Mouse (Mus musculus) layer of hippocampus, postnatal 14 days (tissue): ENCODE measurements around the gene Supt3. TPM values are rescaled to one million over a fixed set of nuclear protein-coding genes. Genes with fewer than 3 reads are reported as not detected.

Experiments
- DNase-seq, 2 experiments: peaks; one replicate each; pipeline ENCODE4 v3.0.0; 2021 to 2022; ENCODE audit warnings: low spot score in 2 of 2, mixed read lengths in 1 of 2
- total RNA-seq, 2 experiments: library from RNA; stranded (reverse); gene quantifications; 2 replicates each; pipeline ENCODE4 v1.2.3; 2021

Gene Supt3
- total RNA-seq, 2 experiments from 2014 or later: 13.1 to 13.7 TPM

DNA sequence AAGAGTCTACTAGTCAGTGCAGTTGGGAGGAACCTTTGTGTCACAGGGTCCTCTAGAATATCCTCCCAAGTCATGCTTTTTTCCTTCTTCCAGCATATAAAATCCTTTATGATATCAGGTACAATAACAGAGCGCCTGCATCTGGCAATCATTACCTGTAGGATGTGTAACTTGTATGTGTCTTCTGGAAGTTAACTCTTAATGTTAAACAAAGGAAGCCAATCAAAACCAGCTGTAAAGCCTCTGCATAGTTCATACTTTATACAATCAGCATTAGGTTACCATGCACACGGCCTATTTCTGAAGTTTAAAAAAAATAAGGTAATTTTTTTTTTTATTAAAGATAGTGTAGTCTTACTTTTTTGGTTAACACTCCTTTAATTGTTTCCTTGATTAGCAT, 179.7 kb downstream of the Supt3 start:
- DNase-seq: no peak

- peak in 1 of 2 experiments; percentile 26 for DNase-seq
Measured at GRCm38 (mm10) chr17:44963051-44963798, 186.3 kb downstream of the Supt3 start.

- DNase-seq: no peak
Measured at GRCm38 (mm10) chr17:44967186-44967585, 190.2 kb downstream of the Supt3 start.

GRCm38 (mm10) chr17:44970255-44970654, 193.3 kb downstream of the Supt3 start:
- no peak for DNase-seq

GRCm38 (mm10) chr17:44973489-44973888, 196.5 kb downstream of the Supt3 start:
- no peak for DNase-seq

DNA sequence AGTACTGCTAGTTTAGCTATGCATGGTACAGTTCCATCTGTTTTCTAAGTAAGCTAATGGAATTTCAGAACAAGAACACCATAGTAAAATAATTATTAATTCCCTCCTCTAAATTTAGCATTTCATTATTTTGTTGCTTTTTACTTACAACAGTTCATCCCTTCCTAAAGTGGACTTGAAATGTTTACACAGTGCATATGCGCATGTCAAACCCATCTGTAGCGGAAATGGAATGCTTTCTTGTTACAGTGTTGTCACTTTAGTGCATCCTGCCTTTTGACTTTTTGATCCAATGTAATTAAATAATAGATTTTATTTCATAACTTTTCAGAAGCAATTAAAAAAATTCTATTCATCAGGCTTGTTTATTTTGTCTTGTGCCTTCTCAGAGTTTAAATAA, 200.7 kb downstream of the Supt3 start:
- DNase-seq: no peak

DNA sequence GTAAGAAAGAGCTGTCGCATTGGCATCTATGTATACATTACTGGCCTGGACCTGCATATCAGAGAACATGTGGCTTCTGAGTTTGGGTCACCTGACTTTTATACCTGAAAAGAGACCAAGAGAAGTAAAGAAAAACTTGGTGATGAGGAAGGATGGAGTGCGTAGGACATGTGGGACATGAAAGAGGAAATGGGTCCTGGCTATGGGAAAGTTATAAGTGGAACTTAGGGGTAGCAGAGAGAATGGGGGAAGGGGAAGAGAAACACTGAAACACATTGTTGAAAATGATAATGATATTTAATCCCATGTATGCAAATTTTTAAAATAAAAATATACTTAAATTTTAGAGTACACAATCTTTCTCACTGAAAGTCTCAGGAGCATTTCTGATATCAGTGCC, 211.0 kb downstream of the Supt3 start:
- no peak for DNase-seq

GRCm38 (mm10) chr17:45003311-45003710, 226.4 kb downstream of the Supt3 start:
- DNase-seq: no peak

DNA sequence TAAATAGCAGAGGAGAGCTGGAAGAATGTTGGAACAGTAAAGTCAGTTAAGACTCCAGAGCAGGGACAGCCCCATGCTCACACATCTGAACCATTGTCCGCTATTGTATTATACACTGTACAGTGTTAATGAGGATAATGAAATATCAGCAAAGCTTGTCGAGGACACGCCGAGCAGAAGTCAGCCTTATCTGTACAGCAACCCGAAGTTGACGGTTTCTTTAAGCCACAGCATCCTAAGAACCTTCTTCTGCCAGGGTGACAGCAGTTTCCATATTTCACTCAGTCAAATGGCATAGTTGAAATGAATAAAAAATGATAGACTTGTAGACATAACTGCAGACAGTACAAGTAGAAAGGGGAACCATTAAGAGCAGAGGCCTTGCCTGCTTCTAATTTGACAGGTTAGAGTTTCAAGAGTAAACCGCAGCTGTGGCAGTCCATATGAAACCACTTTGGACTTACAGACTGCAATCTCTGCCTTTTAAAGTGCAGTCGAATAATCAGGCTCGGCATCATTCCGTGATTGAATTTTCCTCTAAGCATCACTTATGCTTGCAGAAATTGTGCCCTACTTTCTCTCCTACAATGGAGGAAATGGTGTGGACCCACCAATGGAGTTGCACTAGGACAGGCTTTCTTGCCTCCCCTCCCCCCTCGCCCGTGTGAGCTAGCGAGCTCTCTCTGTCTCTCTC, 227.7 kb downstream of the Supt3 start:
- DNase-seq: no peak

DNA sequence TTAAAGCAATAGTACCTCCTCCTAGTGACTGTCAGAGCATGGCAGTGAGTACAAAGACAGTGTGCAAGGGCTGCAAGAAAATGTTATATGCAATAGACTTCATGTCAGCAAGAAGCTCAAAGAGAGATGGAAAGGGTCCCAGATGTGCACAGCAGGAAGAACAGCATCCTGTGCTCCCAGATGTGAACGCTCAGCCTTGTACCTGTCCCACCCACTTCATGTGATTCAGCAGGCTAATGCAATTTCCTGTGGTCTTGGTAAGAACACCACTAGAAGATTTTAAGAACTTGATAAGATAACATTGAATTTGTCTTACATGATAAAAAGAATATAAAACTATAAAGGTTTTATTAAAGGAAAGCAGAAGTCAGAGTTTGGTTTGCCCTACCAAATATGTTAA, 230.5 kb downstream of the Supt3 start:
- DNase-seq: no peak

DNA sequence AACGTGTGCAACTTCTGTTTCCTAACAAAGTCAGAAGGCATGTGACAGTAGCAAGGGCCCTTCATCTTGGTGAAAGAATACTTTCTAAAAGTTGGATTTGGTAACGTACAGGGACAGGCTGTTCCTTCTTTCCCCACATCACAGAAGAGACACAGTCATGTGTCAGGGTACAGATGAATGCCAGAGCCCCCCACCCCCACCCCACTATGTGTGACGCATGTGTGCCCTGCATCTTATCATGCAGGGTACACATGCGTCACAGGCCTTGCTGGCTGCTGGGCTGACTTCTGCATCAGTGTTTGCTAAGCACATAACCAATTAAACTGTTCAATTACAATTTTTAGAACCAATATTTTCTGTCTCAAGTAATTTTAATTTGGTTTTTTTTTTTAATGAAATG, 231.7 kb downstream of the Supt3 start:
- no peak for DNase-seq

DNA sequence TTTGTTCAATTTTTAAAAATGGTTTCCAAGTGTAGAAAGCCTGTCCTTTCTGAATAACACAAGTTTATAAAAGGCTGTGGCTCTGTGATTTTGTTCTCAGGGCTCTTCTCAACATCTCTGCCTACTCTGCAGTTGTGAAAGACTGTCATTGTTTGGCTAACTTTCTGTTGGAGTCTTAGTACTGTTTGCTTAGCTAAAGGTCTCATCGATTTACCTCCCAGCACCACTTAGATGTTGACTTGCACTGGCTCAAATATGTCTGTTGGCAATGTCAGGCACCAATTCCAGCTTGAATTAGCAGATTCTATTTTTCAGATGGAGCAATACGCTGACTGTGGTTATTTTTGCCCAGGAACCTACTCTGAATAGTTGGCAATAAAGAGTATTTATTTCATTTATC, 233.5 kb downstream of the Supt3 start:
- DNase-seq: peak in 1 of 2 experiments; percentile 22

- no peak for DNase-seq
Measured at GRCm38 (mm10) chr17:45016746-45017145, 239.8 kb downstream of the Supt3 start.

DNA sequence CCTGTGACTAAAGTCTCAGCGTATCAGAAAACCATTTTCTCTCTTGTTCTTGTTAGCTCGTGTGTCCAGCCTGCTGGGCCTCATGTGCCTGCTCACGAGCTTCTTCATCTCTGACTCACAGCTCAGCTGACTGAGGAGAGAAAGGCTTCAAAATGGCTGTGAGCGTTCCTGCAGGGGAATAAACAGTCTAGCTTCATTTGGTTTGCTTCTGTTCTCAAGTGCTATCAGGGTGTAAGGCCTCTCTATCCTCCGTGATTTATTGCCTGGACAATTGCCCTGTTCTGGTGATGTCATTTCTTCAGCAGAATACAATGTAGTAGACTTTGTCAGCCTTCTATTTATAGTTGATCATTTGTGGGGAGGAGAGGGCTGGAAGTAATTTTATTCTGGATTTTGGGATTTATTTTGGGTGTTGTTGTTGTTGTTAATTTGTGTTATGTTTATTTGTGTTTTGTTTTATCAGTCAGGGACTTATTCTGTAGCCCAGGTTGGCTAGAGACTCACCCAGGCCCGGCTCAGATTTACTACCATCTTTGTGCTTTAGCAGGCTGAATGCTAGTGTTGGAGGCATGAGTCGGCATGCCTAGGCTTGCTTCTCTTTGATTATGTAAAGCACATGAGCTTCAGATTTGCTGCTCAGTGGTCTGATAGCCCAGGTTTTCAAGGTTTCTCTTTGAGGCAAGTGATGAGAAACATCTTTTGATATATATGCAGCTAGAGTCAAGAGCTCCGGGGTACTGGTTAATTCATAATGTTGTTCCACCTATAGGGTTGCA, 243.4 kb downstream of the Supt3 start:
- DNase-seq: no peak

DNA sequence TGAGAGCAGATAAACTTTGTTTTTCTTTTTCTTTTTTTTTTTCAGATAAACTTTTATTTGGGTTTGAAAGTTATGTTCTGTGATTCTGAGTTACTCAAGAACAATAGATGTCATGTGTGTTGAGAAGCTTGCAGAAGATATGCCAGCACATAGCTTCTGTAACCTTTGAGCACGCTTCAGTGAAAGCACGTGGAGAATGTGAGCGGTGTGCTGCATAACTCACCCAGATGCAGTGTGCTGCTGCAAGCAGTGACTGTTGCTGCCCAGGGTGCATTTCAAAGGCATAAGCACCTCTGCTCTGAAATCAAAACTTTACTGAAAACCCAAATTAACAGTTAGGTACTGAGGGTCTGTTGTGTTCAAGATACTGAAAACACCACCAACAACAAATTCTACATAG, 251.5 kb downstream of the Supt3 start:
- no peak for DNase-seq

GRCm38 (mm10) chr17:45029106-45029505, 252.2 kb downstream of the Supt3 start:
- no peak for DNase-seq

DNA sequence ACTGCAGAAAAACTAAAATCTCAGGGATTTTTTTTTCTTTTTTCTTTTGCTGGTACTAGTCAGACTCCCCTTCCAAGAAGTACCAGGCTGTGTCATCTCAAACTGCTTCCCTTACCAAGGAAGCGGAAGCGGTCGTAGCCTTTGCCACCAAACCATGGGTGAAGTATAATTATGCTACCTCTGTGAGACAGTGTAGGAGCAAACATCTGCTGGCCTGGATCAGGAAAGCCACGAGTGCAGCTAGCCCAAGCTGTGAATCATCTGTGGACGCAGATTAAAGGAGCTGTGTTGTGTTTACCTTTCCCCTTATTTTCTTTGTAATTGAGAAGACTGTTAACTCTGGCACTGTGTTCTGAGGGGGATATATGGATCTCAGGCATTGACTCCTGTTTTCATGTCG, 255.3 kb downstream of the Supt3 start:
- no peak for DNase-seq

DNA sequence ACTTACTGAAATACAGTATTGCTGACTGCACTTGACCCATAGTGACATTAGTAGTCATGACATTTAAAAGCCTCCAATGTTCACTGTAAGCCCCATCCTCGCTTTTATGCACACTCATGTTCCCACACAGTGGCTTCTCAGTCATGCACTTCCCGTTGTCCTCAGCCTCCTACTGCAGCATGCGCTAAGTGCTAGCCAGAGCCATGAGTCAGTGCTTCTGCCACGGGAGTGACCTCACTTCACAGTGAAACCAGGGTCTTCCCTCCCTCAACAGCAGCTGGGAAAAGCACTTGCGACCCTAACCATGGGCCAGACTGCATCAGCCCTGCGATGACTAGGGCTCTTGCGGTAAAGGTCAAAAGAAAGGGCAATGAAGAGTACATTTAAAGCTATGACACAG, 256.7 kb downstream of the Supt3 start:
- no peak for DNase-seq

DNA sequence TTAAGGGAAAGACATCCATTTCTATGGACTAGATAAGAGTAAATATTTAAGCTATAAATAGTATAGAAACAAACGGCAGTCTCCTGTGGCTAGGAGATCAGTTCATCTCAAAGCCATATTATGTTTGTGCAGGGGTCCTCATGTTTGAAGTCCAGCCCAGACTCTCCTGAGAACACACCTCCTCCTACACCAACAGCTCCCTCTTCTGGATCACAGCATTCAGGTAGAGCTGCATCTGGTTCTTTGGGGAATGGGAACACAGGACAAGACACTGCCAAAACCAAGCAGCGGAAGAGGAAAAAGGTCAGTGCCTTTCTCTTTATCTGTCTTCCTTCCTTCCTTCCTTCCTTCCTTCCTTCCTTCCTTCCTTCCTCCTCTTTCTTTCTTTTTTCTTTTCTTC, 264.1 kb downstream of the Supt3 start:
- DNase-seq: no peak

- DNase-seq: no peak
Measured at GRCm38 (mm10) chr17:45045804-45046203, 268.9 kb downstream of the Supt3 start.

DNA sequence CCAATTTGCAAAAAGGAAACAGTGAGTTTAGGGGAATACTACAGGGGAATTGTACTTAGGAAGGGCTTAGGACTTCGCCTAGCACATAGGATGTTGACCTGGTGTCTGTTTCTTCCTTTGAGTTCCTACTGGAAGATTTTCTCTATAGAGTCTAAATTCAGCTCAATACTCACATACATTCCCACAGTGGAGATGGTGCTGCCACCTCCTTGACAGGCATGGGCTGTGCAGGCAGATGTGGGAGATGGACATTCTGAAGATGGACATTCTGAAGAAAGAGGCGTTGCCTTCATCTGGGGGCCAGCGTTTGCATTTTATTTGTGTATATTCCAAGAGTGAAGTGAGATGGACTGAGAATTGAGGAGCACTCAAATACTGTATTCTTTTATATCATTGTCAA, 269.6 kb downstream of the Supt3 start:
- DNase-seq: no peak

GRCm38 (mm10) chr17:45047236-45047635, 270.3 kb downstream of the Supt3 start:
- no peak for DNase-seq
